Comparison of ENCODE assay signal across 9 mouse cellular contexts in the genomic region with DNA sequence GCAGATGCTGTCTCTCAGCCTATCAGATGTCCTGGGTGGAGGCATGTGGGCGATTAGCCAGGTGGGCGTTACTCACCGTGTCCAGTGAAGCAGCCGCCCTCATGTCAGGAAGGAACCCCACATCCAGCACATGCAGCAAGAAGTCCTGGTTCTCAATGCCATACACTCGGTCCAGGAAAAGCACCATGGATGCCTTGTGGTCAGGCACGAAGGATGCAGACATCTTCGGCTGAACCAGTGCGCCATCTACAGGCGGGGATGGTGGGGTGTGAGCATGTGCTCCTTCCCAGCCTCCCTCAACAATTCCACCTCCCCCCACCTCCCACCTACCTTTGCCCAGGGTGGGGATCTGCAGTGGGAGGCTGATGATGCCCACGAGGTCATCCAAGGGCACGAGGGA. TPM values are rescaled to one million over a fixed set of nuclear protein-coding genes. Genes with fewer than 3 reads are reported as not detected.
DNase-seq lines count a peak whose midpoint lies in the region; ATAC-seq and TF ChIP-seq lines count a peak whose summit lies in the region.
"Had no signal": no experiment of that assay in that cellular context is flagged by ENCODE, and none has a peak within 500 bp of the region (broad histone marks: within the 10 kb centered on the region; RNA-seq: fewer than 3 reads in every experiment).

No protein-coding gene starts in this region.

- no peaks in the 10 kb centered on the region for H3K36me3 ChIP-seq in forebrain, embryonic 12.5 days (replicated peaks)
- H3K36me3 ChIP-seq in heart, embryonic 10.5 days: no peaks in the 10 kb centered on the region
- H3K36me3 ChIP-seq: stomach, embryonic 15.5 days had no signal

- H3K9me3 ChIP-seq in forebrain, embryonic 12.5 days: no peaks in the 10 kb centered on the region
- H3K9me3 ChIP-seq in heart, embryonic 10.5 days: no peaks in the 10 kb centered on the region
- H3K9me3 ChIP-seq: stomach, embryonic 15.5 days had no signal

- WGBS in forebrain, embryonic 12.5 days: 44% methylated on average over 11 of the region's 11 CpGs
- WGBS in olfactory bulb, adult 2 months: 28% methylated on average over 11 of the region's 11 CpGs
- 39% methylated on average over 11 of the region's 11 CpGs for WGBS in heart, embryonic 10.5 days

- H3K4me1 ChIP-seq in forebrain, embryonic 12.5 days: peaks cover 43% of the 10 kb centered on the region
- H3K4me1 ChIP-seq in olfactory bulb, adult 2 months (ENCODE audit: control insufficient read depth, insufficient read depth, low read length): peaks cover 14% of the 10 kb centered on the region
- peaks cover 11% of the 10 kb centered on the region for H3K4me1 ChIP-seq in heart, embryonic 10.5 days

- 0 out of 2 replicates have a peak overlapping the region, but pooled peaks have one; percentile 45 for H3K9ac ChIP-seq in forebrain, embryonic 12.5 days
- H3K9ac ChIP-seq: stomach, embryonic 15.5 days had no signal

- H3K4me3 ChIP-seq in forebrain, embryonic 12.5 days (replicated peaks): peak overlapping the region; percentile 48
- H3K4me3 ChIP-seq in olfactory bulb, adult 2 months (ENCODE audit: insufficient read depth, low read depth, low read length): no peak overlapping the region
- no peak overlapping the region for H3K4me3 ChIP-seq in heart, embryonic 10.5 days
- H3K4me3 ChIP-seq: stomach, embryonic 15.5 days had no signal

- no peak for ATAC-seq in forebrain, embryonic 12.5 days (ENCODE audit: low FRiP score)

- peak; percentile 17 to 51 for DNase-seq in adrenal gland, postnatal 36 days
- DNase-seq in adrenal gland, postnatal 25 days: no peak
- peak; percentile 37 for DNase-seq in right cerebral cortex, adult 18-20 months
- DNase-seq in right cerebral cortex, postnatal 25 days: no peak
- peak; percentile 78 for DNase-seq in left cerebral cortex, postnatal 4 days
- no peak for DNase-seq in heart, embryonic 10.5 days (ENCODE audit: low spot score)

- H3K27me3 ChIP-seq in forebrain, embryonic 12.5 days: peaks cover 27% of the 10 kb centered on the region
- H3K27me3 ChIP-seq in heart, embryonic 10.5 days (ENCODE audit: insufficient read depth, poor library complexity, severe bottlenecking): peaks cover 86% of the 10 kb centered on the region

- 0 out of 2 replicates have a peak, but pooled peaks have one; percentile 7 for TF ChIP-seq CTCF in olfactory bulb, adult 2 months (IDR thresholded peaks at IDR 0.05; ENCODE audit: insufficient read depth, low read depth, low read length)

- peak overlapping the region; percentile 96 for H3K27ac ChIP-seq in forebrain, embryonic 12.5 days
- no peak overlapping the region for H3K27ac ChIP-seq in olfactory bulb, adult 2 months (ENCODE audit: insufficient read depth, low read depth, low read length)
- no peak overlapping the region for H3K27ac ChIP-seq in heart, embryonic 10.5 days
- H3K27ac ChIP-seq: stomach, embryonic 15.5 days had no signal

- TF ChIP-seq POLR2A in olfactory bulb, adult 2 months (IDR thresholded peaks at IDR 0.05; ENCODE audit: insufficient read depth, low read depth, low read length): no peak

- H3K4me2 ChIP-seq in forebrain, embryonic 12.5 days: peak overlapping the region; percentile 73
- H3K4me2 ChIP-seq: stomach, embryonic 15.5 days had no signal

- intact Hi-C loops in left cerebral cortex, postnatal 4 days (cut with DNase I): no loop called here

RNA-seq across cellular contexts. Expression of a gene that starts 52.3 kb away (rescaled TPM):
- under 1 TPM; 0.20 to 0.23 TPM for total RNA-seq in adrenal gland, postnatal 36 days (2021)
- 0.14 and 0.18 TPM in 2 replicates for total RNA-seq in adrenal gland, postnatal 25 days (2021)
- 3.6 and 4.8 TPM in 2 replicates for polyA plus RNA-seq in forebrain, embryonic 12.5 days (2016; fragmentation: Nextera tagmentation; extraction: Ambion mirVana)
- 10 to 100 TPM; 10.6 to 13.7 TPM for total RNA-seq in left cerebral cortex, postnatal 4 days (2021)
- polyA plus RNA-seq in olfactory bulb, adult 2 months (2012; ENCODE audit: insufficient read depth, insufficient read length, low replicate concordance, missing spikeins): not detected in 2 replicates
- polyA plus RNA-seq in heart, embryonic 10.5 days (2016; fragmentation: Nextera tagmentation; extraction: Ambion mirVana): 0.20 and 0.73 TPM in 2 replicates

Comparison
In these comparisons a context has a peak if more than half of its experiments do, and no peak if none do; other contexts are left out.
1. DNase-seq: peak in adrenal gland, postnatal 36 days (2 of 2), right cerebral cortex, adult 18-20 months (single experiment) and left cerebral cortex, postnatal 4 days (single experiment); none in adrenal gland, postnatal 25 days (single experiment), right cerebral cortex, postnatal 25 days (single experiment) and heart, embryonic 10.5 days (single experiment).